Mouse (Mus musculus) heart, embryonic 14.5 days (tissue): Measurements from ENCODE around the gene Lrrc4. TPM values are rescaled to one million over a fixed set of nuclear protein-coding genes. Genes with fewer than 3 reads are reported as not detected.

Experiments
- ATAC-seq: fragments of 200-750 bp; cut with Nextera tagmentation; 2 replicates; pipeline ENCODE4 v1.8.0; 2017; ENCODE audit warnings: low read depth, moderate TSS enrichment; ENCODE audit not compliant: insufficient number of reproducible peaks, insufficient read depth, low FRiP score
- H3K27ac ChIP-seq, 2 experiments: fragments of 200-500 bp in 1 of 2; fragments of 300-500 bp in 1 of 2; sonication (generic) in 1 of 2; replicated peaks in 1 of 2; 2 replicates each; pipeline ENCODE4 v1.5.1; 2012 to 2014; ENCODE audit warnings: low read depth in 2 of 2, low read length in 2 of 2, control low read depth in 1 of 2, mild to moderate bottlenecking in 1 of 2, mixed read lengths in 1 of 2; ENCODE audit not compliant: control insufficient read depth in 1 of 2, insufficient read depth in 1 of 2
- H3K27me3 ChIP-seq: fragments of 300-500 bp; sonication (generic); 2 replicates; pipeline ENCODE4 v1.6.1; 2014; ENCODE audit warnings: mild to moderate bottlenecking, low read length, control low read depth; ENCODE audit not compliant: control insufficient read depth, insufficient read depth
- H3K36me3 ChIP-seq: fragments of 300-500 bp; sonication (generic); 2 replicates; pipeline ENCODE4 v1.6.1; 2014; ENCODE audit warnings: mild to moderate bottlenecking, control low read depth, low read length, mixed read lengths; ENCODE audit not compliant: control insufficient read depth, insufficient read depth
- H3K4me1 ChIP-seq, 2 experiments: fragments of 200-500 bp in 1 of 2; fragments of 300-500 bp in 1 of 2; sonication (generic) in 1 of 2; 2 replicates each; pipeline ENCODE4 v1.6.1; 2012 to 2014; ENCODE audit warnings: low read length in 2 of 2, control low read depth in 1 of 2, mixed read lengths in 1 of 2; ENCODE audit not compliant: control insufficient read depth in 2 of 2, insufficient read depth in 2 of 2
- H3K4me2 ChIP-seq: fragments of 300-500 bp; sonication (generic); 2 replicates; pipeline ENCODE4 v1.6.1; 2014; ENCODE audit warnings: mild to moderate bottlenecking, low read length
- H3K4me3 ChIP-seq, 2 experiments: fragments of 200-500 bp in 1 of 2; fragments of 300-500 bp in 1 of 2; sonication (generic) in 1 of 2; 2 replicates each; pipeline ENCODE4 v1.5.1; 2012 to 2014; ENCODE audit warnings: low read length in 2 of 2, mild to moderate bottlenecking in 2 of 2, control low read depth in 1 of 2, low read depth in 1 of 2, moderate library complexity in 1 of 2; ENCODE audit not compliant: control insufficient read depth in 1 of 2, insufficient read depth in 1 of 2
- H3K9ac ChIP-seq: fragments of 300-500 bp; sonication (generic); 2 replicates; pipeline ENCODE4 v1.6.1; 2014; ENCODE audit warnings: mild to moderate bottlenecking, low read length
- H3K9me3 ChIP-seq: fragments of 300-500 bp; sonication (generic); 2 replicates; pipeline ENCODE4 v1.6.1; 2016; ENCODE audit warnings: low read length, control low read depth; ENCODE audit not compliant: control insufficient read depth
- WGBS: fragments of 180-500 bp; shearing (Covaris S2); extraction: QIAGEN DNeasy Blood & Tissue Kit; methylation state at CpG from one replicate; pipeline ENCODE4 v1.1.7; 2014; 5-methylcytosine and 5-hydroxymethylcytosine counted together
- polyA plus RNA-seq: library from polyadenylated mRNA; unstranded; fragments of >200 nt; fragmentation: Nextera tagmentation; extraction: Ambion mirVana; gene quantifications from 2 replicates; pipeline ENCODE4 v1.2.1, GENCODE M21; 2014

Gene Lrrc4
- polyA plus RNA-seq, 1 experiment from 2014 or later = 0.45 TPM

DNA sequence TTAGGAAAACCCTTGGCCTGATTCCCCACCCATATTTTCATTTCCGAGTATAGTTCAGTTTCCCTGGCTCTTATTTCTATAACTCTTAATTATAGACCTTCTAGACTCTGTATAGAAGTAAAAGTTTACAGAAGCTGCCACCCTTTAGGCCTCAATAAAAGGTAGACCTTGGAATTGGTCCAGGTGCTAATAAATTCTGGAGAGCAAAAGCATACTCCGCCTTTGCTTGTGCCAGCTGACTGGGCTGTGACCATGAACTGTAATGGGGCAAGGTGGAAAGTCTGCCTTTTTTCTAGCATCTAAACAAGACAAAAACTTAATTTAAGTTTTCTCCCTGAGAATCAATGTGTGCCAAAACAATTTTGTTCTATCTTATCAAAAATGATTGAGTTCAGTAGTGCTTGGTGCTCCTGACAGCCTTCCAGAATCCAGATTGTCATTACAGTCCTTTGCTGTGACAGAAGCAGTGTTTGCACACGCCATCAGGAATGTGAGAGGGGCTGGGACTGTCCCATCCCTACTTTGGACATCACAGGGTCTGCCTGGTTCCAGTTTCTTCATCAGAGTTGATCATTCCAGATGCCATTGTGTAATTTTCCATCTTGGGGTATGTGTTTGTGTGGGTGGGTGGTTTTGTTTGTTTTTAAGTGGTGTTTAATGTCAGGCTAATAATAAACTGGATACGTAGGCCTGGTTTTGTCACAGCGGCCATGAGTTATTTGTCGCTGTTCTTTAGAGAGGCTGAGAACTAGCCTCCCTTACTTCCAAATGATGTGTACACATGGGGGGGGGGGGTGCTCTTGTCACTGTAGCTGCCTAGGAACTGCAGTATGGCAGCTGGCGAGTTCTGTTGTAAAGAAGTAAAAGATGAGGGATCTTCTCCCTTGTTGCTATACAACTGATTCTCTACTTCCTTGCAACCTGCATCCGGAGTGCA is 149.8 kb downstream of the Lrrc4 start:
- H3K4me3 ChIP-seq = no peak overlapping the region
- no peak for ATAC-seq
- H3K9me3 ChIP-seq = no peaks in the 10 kb centered on the region
- H3K27ac ChIP-seq = no peak overlapping the region
- no peaks in the 10 kb centered on the region for H3K36me3 ChIP-seq
- H3K9ac ChIP-seq = no peak overlapping the region
- peaks cover 6 to 34% of the 10 kb centered on the region in 2 experiments; a peak in 3 of 4 replicates for H3K4me1 ChIP-seq
- 73% methylated on average over 8 of the region's 8 CpGs for WGBS
- H3K4me2 ChIP-seq = no peak overlapping the region
- H3K27me3 ChIP-seq = no peaks in the 10 kb centered on the region

DNA sequence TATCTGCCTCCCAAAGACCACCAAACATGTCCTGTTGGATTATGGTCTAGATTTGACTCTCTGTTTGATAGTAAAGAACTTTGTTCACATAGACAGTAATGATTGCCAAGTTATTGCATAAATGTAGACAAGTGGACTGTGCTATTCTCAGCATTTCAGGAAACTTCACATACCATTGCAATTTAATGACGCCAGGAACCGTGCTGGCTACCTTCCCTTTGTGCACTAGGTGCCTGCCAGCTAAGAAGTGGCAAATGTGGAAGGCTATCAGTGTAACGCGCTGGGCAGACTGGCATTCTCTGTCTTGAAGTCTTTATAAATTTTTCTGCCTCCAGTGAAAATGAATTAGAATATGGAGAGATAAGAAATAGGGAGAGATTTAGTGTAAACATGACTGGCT is 151.0 kb downstream of the Lrrc4 start:
- Histone ChIP-seq H3K27me3 (no peaks in the 10 kb centered on the region), H3K4me2 (no peak overlapping the region), H3K4me3 (no peak overlapping the region), H3K27ac (no peak overlapping the region), H3K9ac (no peak overlapping the region), H3K9me3 (no peaks in the 10 kb centered on the region), H3K36me3 (no peaks in the 10 kb centered on the region), H3K4me1 (peaks cover 4 to 25% of the 10 kb centered on the region in 2 experiments; a peak in 3 of 4 replicates)
- WGBS = 66% methylated on average over 4 of the region's 4 CpGs
- ATAC-seq = no peak

DNA sequence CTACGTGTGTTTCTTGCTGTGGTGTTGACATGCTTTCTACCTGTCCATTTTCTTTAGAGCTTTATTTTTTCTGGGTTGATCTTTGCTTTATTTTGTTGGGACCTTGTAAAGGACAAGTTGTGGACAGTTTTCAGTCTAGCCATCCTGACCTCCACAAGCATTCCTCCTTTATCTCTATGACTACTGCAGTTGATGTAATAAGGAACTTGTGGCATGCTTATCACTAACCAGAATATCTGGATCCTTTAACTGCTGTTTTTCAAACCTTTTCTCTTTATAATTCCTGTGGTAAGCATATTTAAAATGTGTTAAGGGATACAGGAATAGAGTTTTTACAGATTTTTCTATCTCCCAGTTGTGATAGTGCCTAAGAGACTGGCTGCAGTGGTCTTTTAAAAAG is 152.7 kb downstream of the Lrrc4 start:
- WGBS = 38% methylated on average over 1 of the region's 1 CpGs
- H3K9me3 ChIP-seq = no peaks in the 10 kb centered on the region
- ATAC-seq = no peak

DNA sequence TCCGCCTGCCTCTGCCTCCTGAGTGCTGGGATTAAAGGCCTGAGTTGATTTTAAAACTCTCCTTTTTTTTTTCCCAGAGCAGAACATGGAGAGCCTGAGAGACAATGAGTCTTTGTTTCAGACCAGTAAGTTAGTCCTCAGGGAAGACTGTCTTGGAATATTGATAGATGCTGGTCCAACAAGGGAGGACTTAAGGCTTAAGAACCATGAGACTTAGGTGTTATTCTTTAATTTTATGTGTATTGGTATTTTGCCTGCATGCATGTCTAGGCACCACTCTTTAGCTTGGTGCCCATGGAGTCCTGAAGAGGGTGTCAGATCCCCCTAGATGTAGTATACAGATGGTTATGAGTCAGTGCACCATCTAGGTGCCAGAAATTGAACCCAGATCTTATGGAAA is 156.9 kb downstream of the Lrrc4 start:
- Histone ChIP-seq H3K4me1 (peaks cover 2 to 7% of the 10 kb centered on the region in 2 experiments; a peak in 2 of 4 replicates), H3K27ac (no peak overlapping the region), H3K4me3 (no peak overlapping the region), H3K36me3 (no peaks in the 10 kb centered on the region), H3K4me2 (no peak overlapping the region), H3K9me3 (no peaks in the 10 kb centered on the region), H3K27me3 (no peaks in the 10 kb centered on the region), H3K9ac (no peak overlapping the region)
- ATAC-seq = no peak
- WGBS = 90% methylated on average over 1 of the region's 1 CpGs

More for the DNA sequence above, 152.7 kb downstream of the Lrrc4 start:
- Histone ChIP-seq H3K4me3 (no peak overlapping the region), H3K4me2 (no peak overlapping the region), H3K27me3 (no peaks in the 10 kb centered on the region), H3K9ac (no peak overlapping the region), H3K4me1 (peaks cover 4 to 25% of the 10 kb centered on the region in 2 experiments; a peak in 3 of 4 replicates), H3K27ac (no peak overlapping the region), H3K36me3 (no peaks in the 10 kb centered on the region)

DNA sequence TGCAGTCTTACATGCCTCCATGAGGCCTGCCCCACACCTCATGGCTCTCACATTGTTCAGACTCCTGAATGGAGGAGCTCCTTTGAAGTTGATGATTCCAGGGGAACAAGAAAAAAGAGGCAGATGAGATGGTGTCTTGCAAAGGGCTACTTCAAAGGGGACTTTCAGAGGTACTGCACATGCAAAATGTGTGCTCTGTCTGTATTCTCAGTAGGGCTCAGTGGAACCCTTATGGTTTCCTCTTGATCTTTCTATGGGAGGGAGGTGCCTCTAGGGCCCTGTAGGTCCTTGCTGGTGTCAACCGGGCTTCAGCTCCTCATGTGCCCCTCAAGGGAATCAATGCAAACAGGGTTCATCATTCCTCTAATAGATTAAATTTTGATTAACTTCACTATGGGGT is 159.2 kb downstream of the Lrrc4 start:
- no peaks in the 10 kb centered on the region for H3K27me3 ChIP-seq
- WGBS = 89% methylated on average over 1 of the region's 1 CpGs
- H3K4me1 ChIP-seq = no peaks in the 10 kb centered on the region
- no peak overlapping the region for H3K27ac ChIP-seq
- H3K9me3 ChIP-seq = no peaks in the 10 kb centered on the region
- no peak for ATAC-seq
- H3K36me3 ChIP-seq = peaks cover 9% of the 10 kb centered on the region; the same call in 1 of the 2 replicates
- no peak overlapping the region for H3K4me3 ChIP-seq
- no peak overlapping the region for H3K4me2 ChIP-seq
- no peak overlapping the region for H3K9ac ChIP-seq

DNA sequence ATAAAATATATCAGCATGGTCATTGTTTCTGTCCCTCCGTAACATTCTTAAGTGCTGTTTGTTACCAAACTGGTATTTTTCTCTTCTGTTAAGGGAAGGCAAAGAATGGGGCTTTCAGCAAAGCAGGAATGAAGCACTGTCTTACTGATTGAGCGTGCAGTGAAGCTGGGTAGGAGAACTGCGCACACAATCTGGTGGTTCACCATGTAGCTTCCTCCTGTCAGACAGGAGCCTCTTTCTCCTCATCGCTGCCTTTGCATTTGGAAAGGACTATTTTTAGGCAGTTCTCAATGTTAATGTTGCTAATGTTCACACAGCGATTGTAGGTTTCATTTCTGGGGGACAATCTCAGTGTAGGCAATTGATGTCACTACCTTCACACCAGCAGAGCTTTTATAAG is 162.3 kb downstream of the Lrrc4 start:
- Histone ChIP-seq H3K4me2 (no peak overlapping the region), H3K9ac (no peak overlapping the region), H3K4me1 (no peaks in the 10 kb centered on the region), H3K9me3 (no peaks in the 10 kb centered on the region), H3K27ac (no peak overlapping the region), H3K36me3 (peaks cover 9% of the 10 kb centered on the region; the same call in 1 of the 2 replicates), H3K4me3 (no peak overlapping the region), H3K27me3 (no peaks in the 10 kb centered on the region)
- 80% methylated on average over 5 of the region's 5 CpGs for WGBS
- ATAC-seq = no peak

DNA sequence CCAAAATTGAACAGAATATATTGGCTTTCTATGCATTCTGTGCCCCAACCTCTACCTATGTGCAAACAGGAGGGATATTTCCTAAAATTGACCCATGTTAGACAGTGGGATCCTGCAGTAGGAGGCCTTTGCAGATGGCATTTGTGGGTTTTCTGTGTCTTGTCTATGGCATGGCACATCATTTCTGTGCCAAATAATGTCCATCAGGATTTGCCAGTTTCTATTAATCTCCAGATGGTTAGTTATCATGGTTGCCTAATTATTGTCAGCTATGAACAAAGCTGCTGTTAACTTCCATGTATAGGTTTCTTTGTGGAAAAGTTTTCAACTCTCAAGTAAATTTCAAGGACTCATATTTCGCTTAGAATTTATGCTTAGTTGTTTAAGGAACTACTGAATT is 164.0 kb downstream of the Lrrc4 start:
- Histone ChIP-seq H3K27me3 (no peaks in the 10 kb centered on the region), H3K27ac (no peak overlapping the region), H3K36me3 (peaks cover 9% of the 10 kb centered on the region; the same call in 1 of the 2 replicates), H3K9me3 (no peaks in the 10 kb centered on the region), H3K4me3 (no peak overlapping the region), H3K9ac (no peak overlapping the region), H3K4me2 (no peak overlapping the region), H3K4me1 (no peaks in the 10 kb centered on the region)
- ATAC-seq = no peak
- 95% methylated on average over 1 of the region's 1 CpGs for WGBS
